In the genomic region with DNA sequence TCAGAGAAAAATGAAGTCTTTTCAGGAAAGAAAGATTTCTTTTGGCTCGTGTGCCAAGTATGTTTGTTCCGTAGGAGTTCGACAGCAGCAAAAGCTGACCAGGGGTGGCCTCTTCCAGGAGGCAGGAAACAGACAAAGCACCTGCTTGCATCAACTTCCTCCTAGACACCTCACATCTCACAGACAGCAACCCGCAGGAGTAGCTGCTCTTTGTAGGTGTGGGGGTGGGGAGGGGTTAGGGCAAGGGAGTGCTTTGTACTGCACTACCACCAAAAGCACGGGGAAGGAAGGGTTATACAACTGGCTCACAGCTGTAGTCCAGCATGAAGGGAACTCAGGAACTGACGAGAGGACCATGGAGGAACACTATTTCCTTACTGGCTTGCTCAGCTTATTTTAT, we compare ENCODE assay signal across 15 mouse cellular contexts. TPM values are rescaled to one million over a fixed set of nuclear protein-coding genes. Genes with fewer than 3 reads are reported as not detected.
DNase-seq lines count a peak whose midpoint lies in the region; ATAC-seq and TF ChIP-seq lines count a peak whose summit lies in the region.
"Had no signal": no experiment of that assay in that cellular context is flagged by ENCODE, and none has a peak within 500 bp of the region (broad histone marks: within the 10 kb centered on the region; RNA-seq: fewer than 3 reads in every experiment).

No protein-coding gene starts in this region.

- peak overlapping the region; percentile 22; the same call in 1 of the 2 replicates for H3K4me2 ChIP-seq in liver, postnatal 0 days (ENCODE audit: low read depth, low read length)
- H3K4me2 ChIP-seq in liver, embryonic 11.5 days = no peak overlapping the region
- H3K4me2 ChIP-seq in forebrain, embryonic 11.5 days (ENCODE audit: low read depth, low read length, severe bottlenecking) = no peak overlapping the region
- no peak overlapping the region for H3K4me2 ChIP-seq in hindbrain, embryonic 16.5 days (ENCODE audit: low read length)
- H3K4me2 ChIP-seq: hindbrain, embryonic 14.5 days; limb, embryonic 15.5 days; lung, embryonic 15.5 days; midbrain, embryonic 12.5 days had no signal

- TF ChIP-seq EP300 in liver, postnatal 0 days (IDR thresholded peaks at IDR 0.05; ENCODE audit: low read depth) = no peak

- no peak for DNase-seq in liver, postnatal 0 days
- no peak for DNase-seq in liver, embryonic 11.5 days (ENCODE audit: low spot score)
- DNase-seq in T-cell, adult 2 months (ENCODE audit: low spot score) = peak; percentile 89
- DNase-seq in natural killer cell, adult 2 months (ENCODE audit: low spot score in 2 of 2) = peak; percentile 49 to 66
- peak; percentile 84 for DNase-seq in thymus, postnatal 25 days
- DNase-seq in forebrain, embryonic 11.5 days (ENCODE audit: low spot score) = no peak
- DNase-seq in embryonic facial prominence, embryonic 10.5 days (ENCODE audit: low spot score) = no peak
- DNase-seq: cerebellum, adult 11 months; kidney, adult 9 months had no signal

- H3K27me3 ChIP-seq in liver, postnatal 0 days (ENCODE audit: insufficient read depth, low read length) = no peaks in the 10 kb centered on the region
- H3K27me3 ChIP-seq in liver, embryonic 11.5 days (replicated peaks; ENCODE audit: control insufficient read depth, insufficient read depth, low read length) = 0 out of 2 replicates have a peak, but pooled peaks cover 5% of the 10 kb centered on the region
- no peaks in the 10 kb centered on the region for H3K27me3 ChIP-seq in forebrain, embryonic 11.5 days (ENCODE audit: control insufficient read depth, insufficient read depth, low read length)
- H3K27me3 ChIP-seq in hindbrain, embryonic 16.5 days (replicated peaks; ENCODE audit: control insufficient read depth, insufficient read depth, low read length) = no peaks in the 10 kb centered on the region
- no peaks in the 10 kb centered on the region for H3K27me3 ChIP-seq in embryonic facial prominence, embryonic 10.5 days (replicated peaks; ENCODE audit: low read depth, poor library complexity, severe bottlenecking)
- H3K27me3 ChIP-seq: limb, embryonic 15.5 days; lung, embryonic 15.5 days; midbrain, embryonic 12.5 days had no signal

- ATAC-seq in liver, postnatal 0 days = no peak
- no peak for ATAC-seq in liver, embryonic 11.5 days (replicated peaks; ENCODE audit: low FRiP score)
- no peak for ATAC-seq in forebrain, embryonic 11.5 days (replicated peaks; ENCODE audit: low FRiP score)
- no peak for ATAC-seq in hindbrain, embryonic 16.5 days

- no peaks in the 10 kb centered on the region for H3K36me3 ChIP-seq in liver, postnatal 0 days (replicated peaks; ENCODE audit: insufficient read depth, low read length)
- no peaks in the 10 kb centered on the region for H3K36me3 ChIP-seq in liver, embryonic 11.5 days (ENCODE audit: control insufficient read depth, insufficient read depth, low read length)
- H3K36me3 ChIP-seq in forebrain, embryonic 11.5 days (ENCODE audit: control insufficient read depth, insufficient read depth, low read length) = no peaks in the 10 kb centered on the region
- H3K36me3 ChIP-seq in hindbrain, embryonic 16.5 days (ENCODE audit: control insufficient read depth, insufficient read depth, low read length) = no peaks in the 10 kb centered on the region
- no peaks in the 10 kb centered on the region for H3K36me3 ChIP-seq in embryonic facial prominence, embryonic 10.5 days (replicated peaks)
- H3K36me3 ChIP-seq: limb, embryonic 15.5 days; lung, embryonic 15.5 days; midbrain, embryonic 12.5 days had no signal

- WGBS in liver, postnatal 0 days (ENCODE audit: insufficient replicate concordance) = 32% methylated on average over 6 of the region's 6 CpGs
- 50% methylated on average over 6 of the region's 6 CpGs for WGBS in liver, embryonic 11.5 days
- 83% methylated on average over 6 of the region's 6 CpGs for WGBS in forebrain, embryonic 11.5 days
- WGBS in hindbrain, embryonic 16.5 days = 73% methylated on average over 6 of the region's 6 CpGs
- WGBS in embryonic facial prominence, embryonic 10.5 days = 81% methylated on average over 6 of the region's 6 CpGs

- no peak overlapping the region for H3K9ac ChIP-seq in liver, postnatal 0 days (replicated peaks)
- no peak overlapping the region for H3K9ac ChIP-seq in liver, embryonic 11.5 days (ENCODE audit: low read depth, low read length)
- H3K9ac ChIP-seq in forebrain, embryonic 11.5 days (ENCODE audit: low read length) = no peak overlapping the region
- H3K9ac ChIP-seq in hindbrain, embryonic 16.5 days (ENCODE audit: low read depth, low read length) = no peak overlapping the region
- H3K9ac ChIP-seq: hindbrain, embryonic 14.5 days; limb, embryonic 15.5 days; lung, embryonic 15.5 days; midbrain, embryonic 12.5 days had no signal

- no peak overlapping the region for H3K4me3 ChIP-seq in liver, postnatal 0 days (ENCODE audit: low read depth, low read length)
- H3K4me3 ChIP-seq in liver, embryonic 11.5 days (ENCODE audit: low read depth, low read length) = no peak overlapping the region
- H3K4me3 ChIP-seq in forebrain, embryonic 11.5 days (ENCODE audit: low read depth, low read length) = no peak overlapping the region
- no peak overlapping the region for H3K4me3 ChIP-seq in hindbrain, embryonic 16.5 days (ENCODE audit: low read length)
- H3K4me3 ChIP-seq in embryonic facial prominence, embryonic 10.5 days = no peak overlapping the region
- H3K4me3 ChIP-seq: erythroblast, embryonic 14.5 days; limb, embryonic 15.5 days; lung, embryonic 15.5 days; midbrain, embryonic 12.5 days had no signal

- H3K4me1 ChIP-seq in liver, postnatal 0 days (ENCODE audit: insufficient read depth) = no peaks in the 10 kb centered on the region
- H3K4me1 ChIP-seq in liver, embryonic 11.5 days (replicated peaks; ENCODE audit: control insufficient read depth, insufficient read depth, low read length) = no peaks in the 10 kb centered on the region
- H3K4me1 ChIP-seq in forebrain, embryonic 11.5 days (replicated peaks; ENCODE audit: control insufficient read depth, insufficient read depth, low read length) = no peaks in the 10 kb centered on the region; the same call in 1 of the 2 replicates
- H3K4me1 ChIP-seq in hindbrain, embryonic 16.5 days (ENCODE audit: control insufficient read depth, insufficient read depth, low read depth, low read length) = no peaks in the 10 kb centered on the region; the same call in 1 of the 2 replicates
- H3K4me1 ChIP-seq in embryonic facial prominence, embryonic 10.5 days = no peaks in the 10 kb centered on the region
- H3K4me1 ChIP-seq: limb, embryonic 15.5 days; lung, embryonic 15.5 days had no signal

- no peak for TF ChIP-seq CTCF in liver, postnatal 0 days (IDR thresholded peaks at IDR 0.05; ENCODE audit: low read depth)

- no peak overlapping the region for H3K27ac ChIP-seq in liver, postnatal 0 days (ENCODE audit: low read depth)
- H3K27ac ChIP-seq in liver, embryonic 11.5 days (ENCODE audit: low read depth, low read length) = no peak overlapping the region
- H3K27ac ChIP-seq in forebrain, embryonic 11.5 days (ENCODE audit: low read depth, low read length) = no peak overlapping the region
- H3K27ac ChIP-seq in hindbrain, embryonic 16.5 days (ENCODE audit: low read depth, low read length) = no peak overlapping the region
- H3K27ac ChIP-seq in embryonic facial prominence, embryonic 10.5 days (replicated peaks) = no peak overlapping the region
- H3K27ac ChIP-seq: hindbrain, embryonic 14.5 days; limb, embryonic 15.5 days; lung, embryonic 15.5 days; midbrain, embryonic 12.5 days had no signal

- no peaks in the 10 kb centered on the region for H3K9me3 ChIP-seq in liver, postnatal 0 days (ENCODE audit: low read length)
- H3K9me3 ChIP-seq in liver, embryonic 11.5 days (ENCODE audit: control insufficient read depth, low read length) = no peaks in the 10 kb centered on the region
- H3K9me3 ChIP-seq in forebrain, embryonic 11.5 days (ENCODE audit: control insufficient read depth, low read length) = no peaks in the 10 kb centered on the region
- no peaks in the 10 kb centered on the region for H3K9me3 ChIP-seq in hindbrain, embryonic 16.5 days (ENCODE audit: control insufficient read depth, low read length)
- H3K9me3 ChIP-seq in embryonic facial prominence, embryonic 10.5 days = no peaks in the 10 kb centered on the region
- H3K9me3 ChIP-seq: limb, embryonic 15.5 days; lung, embryonic 15.5 days; midbrain, embryonic 12.5 days had no signal

RNA-seq across cellular contexts. Expression of a gene that starts 15.0 kb away (rescaled TPM):
- polyA plus RNA-seq in liver, postnatal 0 days (2015; fragmentation: Nextera tagmentation; extraction: Ambion mirVana) = 1.9 and 2.0 TPM in 2 replicates
- 4.9 and 6.2 TPM in 2 replicates for polyA plus RNA-seq in liver, embryonic 11.5 days (2014; fragmentation: Nextera tagmentation; extraction: Ambion mirVana)
- 11.1 and 13.2 TPM in 2 replicates for polyA plus RNA-seq in forebrain, embryonic 11.5 days (2014; fragmentation: Nextera tagmentation; extraction: Ambion mirVana)
- polyA plus RNA-seq in hindbrain, embryonic 16.5 days (2015; fragmentation: Nextera tagmentation; extraction: Ambion mirVana) = 43.0 and 47.1 TPM in 2 replicates
- polyA plus RNA-seq in embryonic facial prominence, embryonic 10.5 days (2016; fragmentation: Nextera tagmentation; extraction: Ambion mirVana) = 8.7 and 9.1 TPM in 2 replicates

Comparison
In these comparisons a context has a peak if more than half of its experiments do, and no peak if none do; other contexts are left out.
1. DNase-seq: peak in T-cell, adult 2 months (single experiment), natural killer cell, adult 2 months (2 of 2) and thymus, postnatal 25 days (single experiment); none in liver, postnatal 0 days (single experiment), liver, embryonic 11.5 days (single experiment), forebrain, embryonic 11.5 days (single experiment) and embryonic facial prominence, embryonic 10.5 days (single experiment).